In genomic region chr8:105788241-105788640, GRCm38 (mm10) we compare ENCODE assay signal across 9 mouse cellular contexts. TPM values are rescaled to one million over a fixed set of nuclear protein-coding genes. Genes with fewer than 3 reads are reported as not detected.
DNase-seq lines count a peak whose midpoint lies in the region; ATAC-seq and TF ChIP-seq lines count a peak whose summit lies in the region.
"Had no signal": no experiment of that assay in that cellular context is flagged by ENCODE, and none has a peak within 500 bp of the region (broad histone marks: within the 10 kb centered on the region; RNA-seq: fewer than 3 reads in every experiment).

No protein-coding gene starts in this region.

- no peak overlapping the region for H3K4me2 ChIP-seq in limb, embryonic 11.5 days (ENCODE audit: low read depth, severe bottlenecking)
- H3K4me2 ChIP-seq: lung, embryonic 15.5 days had no signal

- intact Hi-C loops in gastrocnemius, adult 2 months (cut with DNase I): loop anchor here (2.0 kb wide), 1 partner anchor 73 kb away; no protein-coding TSS in a partner anchor

- H3K9me3 ChIP-seq in limb, embryonic 11.5 days (ENCODE audit: control insufficient read depth, low read length): no peaks in the 10 kb centered on the region; the same call in 1 of the 2 replicates
- H3K9me3 ChIP-seq: lung, embryonic 15.5 days had no signal

- peaks cover 3% of the 10 kb centered on the region; the same call in 1 of the 2 replicates for H3K36me3 ChIP-seq in limb, embryonic 11.5 days (ENCODE audit: control insufficient read depth, insufficient read depth, low read length)

- H3K27me3 ChIP-seq in limb, embryonic 11.5 days (ENCODE audit: control insufficient read depth, insufficient read depth, low read length): no peaks in the 10 kb centered on the region
- H3K27me3 ChIP-seq: lung, embryonic 15.5 days had no signal

- H3K9ac ChIP-seq in limb, embryonic 11.5 days (ENCODE audit: low read length): no peak overlapping the region
- H3K9ac ChIP-seq: lung, embryonic 15.5 days had no signal

- ATAC-seq in limb, embryonic 11.5 days (ENCODE audit: insufficient number of reproducible peaks, low FRiP score, low TSS enrichment, low read depth): no peak

- WGBS in limb, embryonic 11.5 days: 90% methylated on average over 2 of the region's 2 CpGs

- no peak for TF ChIP-seq POLR2A in cortical plate, adult 2 months (IDR thresholded peaks at IDR 0.05; ENCODE audit: extremely low read depth, insufficient read depth, low read length)

- H3K4me3 ChIP-seq in gastrocnemius, adult 2 months: no peak overlapping the region
- H3K4me3 ChIP-seq in cortical plate, adult 2 months (ENCODE audit: insufficient read depth, low read length): no peak overlapping the region
- H3K4me3 ChIP-seq in limb, embryonic 11.5 days (ENCODE audit: low read depth, low read length): no peak overlapping the region
- H3K4me3 ChIP-seq: lung, embryonic 15.5 days had no signal

- no peak overlapping the region for H3K27ac ChIP-seq in gastrocnemius, adult 2 months
- H3K27ac ChIP-seq in cortical plate, adult 2 months (ENCODE audit: insufficient read depth, low read length): no peak overlapping the region
- no peak overlapping the region for H3K27ac ChIP-seq in limb, embryonic 11.5 days (replicated peaks; ENCODE audit: low read depth, low read length)
- H3K27ac ChIP-seq: lung, embryonic 15.5 days had no signal

- TF ChIP-seq CTCF in gastrocnemius, adult 2 months (IDR thresholded peaks at IDR 0.05): peak; percentile 79
- peak; percentile 50 for TF ChIP-seq CTCF in cortical plate, adult 2 months (IDR thresholded peaks at IDR 0.05; ENCODE audit: extremely low read depth, insufficient read depth, low read length)

- peaks cover 5% of the 10 kb centered on the region for H3K4me1 ChIP-seq in cortical plate, adult 2 months (ENCODE audit: control insufficient read depth, insufficient read depth, low read length)
- no peaks in the 10 kb centered on the region for H3K4me1 ChIP-seq in limb, embryonic 11.5 days (ENCODE audit: control insufficient read depth, insufficient read depth, low read length)
- H3K4me1 ChIP-seq: lung, embryonic 15.5 days had no signal

- DNase-seq in gastrocnemius, adult 2 months: no peak
- DNase-seq in gastrocnemius, postnatal 25 days: no peak
- DNase-seq in right cerebral cortex, postnatal 4 days: peak; percentile 43
- no peak for DNase-seq in right cerebral cortex, postnatal 10 days (ENCODE audit: low spot score in 2 of 2)
- DNase-seq in limb, embryonic 11.5 days (ENCODE audit: low spot score): peak; percentile 73
- peak; percentile 64 for DNase-seq in retina, postnatal 1 day
- DNase-seq in right cerebral cortex, adult 18-20 months: no peak

RNA-seq across cellular contexts. Expression of gene Gfod2, which starts 29.8 kb away (rescaled TPM):
- total RNA-seq in gastrocnemius, adult 2 months (2021): 1 to 10 TPM; 7.2 to 7.4 TPM
- total RNA-seq in gastrocnemius, postnatal 25 days (2021): 1 to 10 TPM; 5.1 to 6.2 TPM
- 15.6 and 17.8 TPM in 2 replicates for polyA plus RNA-seq in cortical plate, adult 2 months (2012; rRNA removed)
- 22.8 and 25.8 TPM in 2 replicates for polyA plus RNA-seq in limb, embryonic 11.5 days (2014; fragmentation: Nextera tagmentation; extraction: Ambion mirVana)

RNA-seq across cellular contexts. Expression of gene Ranbp10, which starts 38.9 kb away (rescaled TPM):
- 10 to 100 TPM; 23.0 to 24.3 TPM for total RNA-seq in gastrocnemius, adult 2 months (2021)
- total RNA-seq in gastrocnemius, postnatal 25 days (2021): 10 to 100 TPM; 14.6 to 20.5 TPM
- 24.6 and 25.7 TPM in 2 replicates for polyA plus RNA-seq in cortical plate, adult 2 months (2012; rRNA removed)
- 17.0 and 17.3 TPM in 2 replicates for polyA plus RNA-seq in limb, embryonic 11.5 days (2014; fragmentation: Nextera tagmentation; extraction: Ambion mirVana)

RNA-seq across cellular contexts. Expression of gene Tsnaxip1, which starts 39.3 kb away (rescaled TPM):
- not detected for total RNA-seq in gastrocnemius, adult 2 months (2021)
- total RNA-seq in gastrocnemius, postnatal 25 days (2021): not detected
- polyA plus RNA-seq in cortical plate, adult 2 months (2012; rRNA removed): 0.11 and 0.31 TPM in 2 replicates
- polyA plus RNA-seq in limb, embryonic 11.5 days (2014; fragmentation: Nextera tagmentation; extraction: Ambion mirVana): 0.14 and 0.15 TPM in 2 replicates

Comparison
In these comparisons a context has a peak if more than half of its experiments do, and no peak if none do; other contexts are left out.
1. DNase-seq: peak in right cerebral cortex, postnatal 4 days (single experiment), limb, embryonic 11.5 days (single experiment) and retina, postnatal 1 day (single experiment); none in gastrocnemius, adult 2 months (single experiment), gastrocnemius, postnatal 25 days (single experiment), right cerebral cortex, postnatal 10 days (0 of 2) and right cerebral cortex, adult 18-20 months (single experiment).